Mouse (Mus musculus) heart, postnatal 0 days (tissue): ENCODE results near the gene Fam193b.

Experiments used
- CTCF ChIP-seq: IDR thresholded peaks from 2 replicates; pipeline ENCODE4 v1.5.1; 2016; ENCODE audit warnings: antibody characterized with exemption, control low read depth, low read depth
- EP300 ChIP-seq: IDR thresholded peaks from 2 replicates; pipeline ENCODE4 v1.6.1; 2016; ENCODE audit warnings: antibody characterized with exemption, low read depth

DNA sequence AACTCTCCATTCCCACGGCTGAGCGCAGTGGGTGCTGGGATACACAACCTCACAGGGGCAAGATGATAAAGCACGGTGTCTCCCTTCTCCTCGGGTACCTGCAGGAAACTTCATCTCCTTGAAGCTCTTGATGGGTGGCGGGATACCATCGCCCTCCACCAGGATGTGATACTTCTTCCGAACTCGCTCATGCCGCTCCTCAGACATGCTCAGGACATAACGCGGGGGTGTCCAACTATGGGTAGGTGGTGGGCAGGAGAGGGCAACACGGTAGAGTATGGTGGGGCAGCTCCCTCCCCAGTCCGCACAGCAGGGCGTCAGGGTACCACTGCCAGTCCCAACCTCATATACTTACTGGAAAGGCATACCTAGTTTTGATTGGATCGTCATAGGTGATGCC is 35.7 kb downstream of the Fam193b start:
- TF ChIP-seq CTCF (no peak), EP300 (no peak)
